Mouse (Mus musculus) liver, embryonic 13.5 days (tissue): Measurements from ENCODE around the gene Gad1. TPM values are rescaled to one million over a fixed set of nuclear protein-coding genes. Genes with fewer than 3 reads are reported as not detected.

Experiments used
- ATAC-seq: fragments of 200-750 bp; cut with Nextera tagmentation; 2 replicates; pipeline ENCODE4 v1.8.0; 2017; ENCODE audit warnings: low read depth, mild to moderate bottlenecking, moderate number of reproducible peaks, moderate library complexity
- DNase-seq: peaks from one replicate; pipeline ENCODE4 v3.0.0; 2022
- H3K27ac ChIP-seq: fragments of 300-500 bp; sonication (generic); 2 replicates; pipeline ENCODE4 v1.5.1; 2015; ENCODE audit warnings: moderate library complexity, mild to moderate bottlenecking, inconsistent platforms
- H3K27me3 ChIP-seq: fragments of 300-500 bp; sonication (generic); 2 replicates; pipeline ENCODE4 v1.6.1; 2015; ENCODE audit warnings: mild to moderate bottlenecking, inconsistent platforms
- H3K36me3 ChIP-seq: fragments of 300-500 bp; sonication (generic); 2 replicates; pipeline ENCODE4 v1.6.1; 2015; ENCODE audit warnings: mild to moderate bottlenecking, inconsistent platforms
- H3K4me1 ChIP-seq: fragments of 300-500 bp; sonication (generic); replicated peaks from 2 replicates; pipeline ENCODE4 v1.6.1; 2015; ENCODE audit warnings: inconsistent platforms
- H3K4me2 ChIP-seq: fragments of 300-500 bp; sonication (generic); 2 replicates; pipeline ENCODE4 v1.6.1; 2015; ENCODE audit warnings: inconsistent platforms, mild to moderate bottlenecking, moderate library complexity
- H3K4me3 ChIP-seq: fragments of 300-500 bp; sonication (generic); replicated peaks from 2 replicates; pipeline ENCODE4 v1.5.1; 2015; ENCODE audit warnings: mild to moderate bottlenecking, inconsistent platforms
- H3K9ac ChIP-seq: fragments of 300-500 bp; sonication (generic); 2 replicates; pipeline ENCODE4 v1.6.1; 2015; ENCODE audit warnings: mild to moderate bottlenecking, inconsistent platforms
- H3K9me3 ChIP-seq: fragments of 300-500 bp; sonication (generic); replicated peaks from 2 replicates; pipeline ENCODE4 v1.6.1; 2016; ENCODE audit warnings: inconsistent platforms
- WGBS: fragments of 180-500 bp; shearing (Covaris S2); methylation state at CpG from one replicate; pipeline ENCODE4 v1.1.7; 2015; ENCODE audit not compliant: insufficient replicate concordance; 5-methylcytosine and 5-hydroxymethylcytosine counted together
- polyA plus RNA-seq: library from polyadenylated mRNA; unstranded; fragments of >200 nt; fragmentation: Nextera tagmentation; extraction: Ambion mirVana; gene quantifications from 2 replicates; pipeline ENCODE4 v1.2.1, GENCODE M21; 2015

Gene Gad1
- polyA plus RNA-seq, 1 experiment from 2014 or later: 0.15 TPM

GRCm38 (mm10) chr2:70631321-70631720, 78.4 kb downstream of the Gad1 start:
- 55% methylated on average over 1 of the region's 1 CpGs for WGBS
- H3K27me3 ChIP-seq: no peaks in the 10 kb centered on the region
- 0 out of 2 replicates have a peak, but pooled peaks cover 7% of the 10 kb centered on the region for H3K9me3 ChIP-seq
- no peaks in the 10 kb centered on the region for H3K4me1 ChIP-seq
- no peak overlapping the region for H3K27ac ChIP-seq
- H3K4me2 ChIP-seq: no peak overlapping the region
- no peak overlapping the region for H3K4me3 ChIP-seq
- no peak for ATAC-seq
- no peak for DNase-seq
- no peaks in the 10 kb centered on the region for H3K36me3 ChIP-seq
- no peak overlapping the region for H3K9ac ChIP-seq

- Histone ChIP-seq H3K27ac (no peak overlapping the region), H3K27me3 (no peaks in the 10 kb centered on the region), H3K9me3 (0 out of 2 replicates have a peak, but pooled peaks cover 3% of the 10 kb centered on the region), H3K9ac (no peak overlapping the region), H3K4me1 (no peaks in the 10 kb centered on the region), H3K36me3 (no peaks in the 10 kb centered on the region), H3K4me2 (no peak overlapping the region), H3K4me3 (no peak overlapping the region)
- no peak for ATAC-seq
- 63% methylated on average over 1 of the region's 1 CpGs for WGBS
- no peak for DNase-seq
These were observed 79.5 kb downstream of the Gad1 start for GRCm38 (mm10) chr2:70632412-70632811.

GRCm38 (mm10) chr2:70634028-70634690, 81.3 kb downstream of the Gad1 start:
- no peaks in the 10 kb centered on the region for H3K9me3 ChIP-seq
- H3K36me3 ChIP-seq: no peaks in the 10 kb centered on the region
- H3K4me1 ChIP-seq: no peaks in the 10 kb centered on the region
- no peak overlapping the region for H3K27ac ChIP-seq
- ATAC-seq (no peak), DNase-seq (no peak)
- 71% methylated on average over 5 of the region's 5 CpGs for WGBS
- no peak overlapping the region for H3K4me3 ChIP-seq
- no peak overlapping the region for H3K4me2 ChIP-seq
- H3K27me3 ChIP-seq: no peaks in the 10 kb centered on the region
- no peak overlapping the region for H3K9ac ChIP-seq

GRCm38 (mm10) chr2:70640968-70641367, 88.1 kb downstream of the Gad1 start:
- no peak overlapping the region for H3K4me3 ChIP-seq
- H3K27me3 ChIP-seq: no peaks in the 10 kb centered on the region
- H3K9me3 ChIP-seq: no peaks in the 10 kb centered on the region
- no peak overlapping the region for H3K4me2 ChIP-seq
- H3K27ac ChIP-seq: no peak overlapping the region
- H3K4me1 ChIP-seq: no peaks in the 10 kb centered on the region
- H3K36me3 ChIP-seq: no peaks in the 10 kb centered on the region
- DNase-seq: no peak
- no peak for ATAC-seq
- H3K9ac ChIP-seq: no peak overlapping the region

- 71% methylated on average over 16 of the region's 16 CpGs for WGBS
- no peaks in the 10 kb centered on the region for H3K4me1 ChIP-seq
These were observed 90.2 kb downstream of the Gad1 start for GRCm38 (mm10) chr2:70642971-70643565.

GRCm38 (mm10) chr2:70645266-70645780, 92.5 kb downstream of the Gad1 start:
- no peaks in the 10 kb centered on the region for H3K36me3 ChIP-seq
- H3K4me2 ChIP-seq: no peak overlapping the region
- H3K27me3 ChIP-seq: no peaks in the 10 kb centered on the region
- no peak overlapping the region for H3K9ac ChIP-seq
- H3K9me3 ChIP-seq: no peaks in the 10 kb centered on the region
- DNase-seq (no peak), ATAC-seq (no peak)
- H3K27ac ChIP-seq: no peak overlapping the region
- WGBS: 46% methylated on average over 6 of the region's 6 CpGs
- no peaks in the 10 kb centered on the region for H3K4me1 ChIP-seq
- H3K4me3 ChIP-seq: no peak overlapping the region

More at GRCm38 (mm10) chr2:70642971-70643565, 90.2 kb downstream of the Gad1 start:
- Histone ChIP-seq H3K9ac (no peak overlapping the region), H3K36me3 (no peaks in the 10 kb centered on the region), H3K4me2 (no peak overlapping the region), H3K27me3 (no peaks in the 10 kb centered on the region), H3K4me3 (no peak overlapping the region), H3K9me3 (no peaks in the 10 kb centered on the region), H3K27ac (no peak overlapping the region)
- ATAC-seq (no peak), DNase-seq (no peak)

DNA sequence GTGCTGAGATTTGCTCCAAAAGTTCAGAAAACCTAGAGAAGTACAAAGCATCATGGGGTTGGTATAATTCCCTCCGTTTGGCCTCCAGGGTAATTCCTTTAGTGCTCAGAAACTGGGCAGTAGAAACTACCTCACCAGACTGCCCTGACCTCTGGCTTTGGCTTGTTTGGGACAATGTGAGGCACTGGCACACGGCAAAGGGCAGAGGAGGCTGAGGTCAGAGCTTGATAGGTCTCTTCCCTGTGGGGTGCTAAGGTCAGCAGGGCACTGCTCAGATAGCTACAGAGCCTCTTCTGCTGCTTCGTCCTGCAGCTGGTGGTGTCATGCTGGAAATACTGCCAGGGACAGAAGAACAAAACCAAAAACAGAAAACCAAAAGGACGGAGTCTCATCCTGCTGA, 94.8 kb downstream of the Gad1 start:
- 53% methylated on average over 4 of the region's 4 CpGs for WGBS
- ATAC-seq (no peak), DNase-seq (no peak)
- Histone ChIP-seq H3K4me3 (no peak overlapping the region), H3K9ac (no peak overlapping the region), H3K4me1 (peaks cover 3% of the 10 kb centered on the region), H3K27ac (no peak overlapping the region), H3K4me2 (no peak overlapping the region), H3K27me3 (no peaks in the 10 kb centered on the region), H3K36me3 (no peaks in the 10 kb centered on the region), H3K9me3 (no peaks in the 10 kb centered on the region)

GRCm38 (mm10) chr2:70648271-70648670, 95.4 kb downstream of the Gad1 start:
- Histone ChIP-seq H3K9ac (no peak overlapping the region), H3K27ac (no peak overlapping the region), H3K4me1 (peaks cover 3% of the 10 kb centered on the region), H3K4me2 (no peak overlapping the region), H3K27me3 (0 out of 2 replicates have a peak, but pooled peaks cover 2% of the 10 kb centered on the region), H3K4me3 (no peak overlapping the region), H3K9me3 (no peaks in the 10 kb centered on the region), H3K36me3 (no peaks in the 10 kb centered on the region)
- 58% methylated on average over 5 of the region's 5 CpGs for WGBS
- ATAC-seq (no peak), DNase-seq (no peak)

- Histone ChIP-seq H3K4me1 (peaks cover 3% of the 10 kb centered on the region), H3K4me2 (no peak overlapping the region), H3K36me3 (no peaks in the 10 kb centered on the region), H3K9ac (no peak overlapping the region), H3K27ac (no peak overlapping the region), H3K27me3 (0 out of 2 replicates have a peak, but pooled peaks cover 2% of the 10 kb centered on the region), H3K9me3 (no peaks in the 10 kb centered on the region), H3K4me3 (no peak overlapping the region)
- DNase-seq (no peak), ATAC-seq (no peak)
- WGBS: 74% methylated on average over 4 of the region's 4 CpGs
These were observed 96.6 kb downstream of the Gad1 start for GRCm38 (mm10) chr2:70649471-70649870.

Other genes starting within 250 kb of the Gad1 start
- 0.48 TPM in 2 replicates for gene Sp5, start 78.1 kb upstream of the Gad1 start, polyA plus RNA-seq
- not detected in 2 replicates for gene Erich2, start 44.3 kb upstream of the Gad1 start, polyA plus RNA-seq
- gene Gorasp2, start 108.5 kb downstream of the Gad1 start, polyA plus RNA-seq: 62.2 and 72.2 TPM in 2 replicates
- 0.54 and 1.0 TPM in 2 replicates for gene Gm26558, start 109.0 kb downstream of the Gad1 start, polyA plus RNA-seq